ENCODE assay signal across 8 mouse cellular contexts in the genomic region with DNA sequence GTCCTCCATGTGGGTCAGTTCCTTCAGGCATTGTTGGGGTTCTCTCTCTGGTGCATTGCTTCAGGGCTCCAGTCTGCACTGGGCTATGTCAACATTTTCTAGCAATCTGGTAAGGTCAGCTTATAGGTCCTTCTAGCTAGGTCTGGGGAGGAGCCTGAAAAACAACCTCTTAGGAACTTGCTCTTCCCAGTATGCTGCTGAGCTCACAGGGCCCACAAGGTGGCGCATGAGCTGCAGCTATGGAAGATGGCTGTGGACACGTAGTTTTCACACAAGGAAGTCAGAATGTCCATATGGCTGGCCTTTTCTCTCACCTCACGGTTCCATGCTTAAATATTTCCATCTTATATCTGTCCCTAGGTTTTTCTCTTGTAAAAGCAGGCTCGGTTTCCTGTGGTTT. TPM values are rescaled to one million over a fixed set of nuclear protein-coding genes. Genes with fewer than 3 reads are reported as not detected.
DNase-seq lines count a peak whose midpoint lies in the region; ATAC-seq and TF ChIP-seq lines count a peak whose summit lies in the region.

No protein-coding gene starts in this region.

- no peak overlapping the region for H3K4me3 ChIP-seq in cerebellum, adult 2 months (replicated peaks; ENCODE audit: insufficient read depth, low read depth, low read length)
- H3K4me3 ChIP-seq in liver, adult 2 months (ENCODE audit: insufficient read depth, low read depth, low read length) = no peak overlapping the region

- no peak overlapping the region for H3K9ac ChIP-seq in liver, adult 2 months (ENCODE audit: low read depth, low read length)

- DNase-seq in thymus, postnatal 25 days = peak; percentile 1
- DNase-seq in thymus, adult 18-20 months = no peak
- peak; percentile 86 to 88 for DNase-seq in cerebellum, adult 2 months
- peak; percentile 60 for DNase-seq in kidney, postnatal 14 days
- peak; percentile 28 for DNase-seq in liver, adult 2 months (ENCODE audit: extremely low read depth, low read depth, low spot score)
- peak; percentile 57 for DNase-seq in ovary, postnatal 14 days (ENCODE audit: low spot score)

- no peaks in the 10 kb centered on the region for H3K79me2 ChIP-seq in liver, adult 2 months (ENCODE audit: control insufficient read depth, insufficient read depth, low read length)

- H3K27me3 ChIP-seq in cerebellum, adult 2 months (ENCODE audit: control insufficient read depth, insufficient read depth, low read length) = no peaks in the 10 kb centered on the region
- no peaks in the 10 kb centered on the region for H3K27me3 ChIP-seq in liver, adult 2 months (ENCODE audit: control insufficient read depth, insufficient read depth, low read length)

- peak; percentile 98 for TF ChIP-seq CTCF in cerebellum, adult 2 months (IDR thresholded peaks at IDR 0.05; ENCODE audit: borderline replicate concordance, insufficient read depth, low read depth, low read length)
- peak; percentile 77 for TF ChIP-seq CTCF in liver, adult 2 months (IDR thresholded peaks at IDR 0.05; ENCODE audit: low read depth, low read length)

- WGBS in cerebellum, adult 2 months = 1% methylated on average over 4 of the region's 4 CpGs
- 8% methylated on average over 4 of the region's 4 CpGs for WGBS in liver, adult 2 months

- peaks cover 3% of the 10 kb centered on the region for H3K4me1 ChIP-seq in cerebellum, adult 2 months (ENCODE audit: control insufficient read depth, insufficient read depth, low read length)
- H3K4me1 ChIP-seq in liver, adult 2 months (ENCODE audit: control insufficient read depth, insufficient read depth, low read length) = no peaks in the 10 kb centered on the region

- H3K27ac ChIP-seq in cerebellum, adult 2 months (ENCODE audit: insufficient read depth, low read length) = no peak overlapping the region
- H3K27ac ChIP-seq in liver, adult 2 months (replicated peaks; ENCODE audit: insufficient read depth, low read depth, low read length) = no peak overlapping the region

- peak; percentile 95 for ATAC-seq in frontal cortex, adult (ENCODE audit: low TSS enrichment)
- ATAC-seq in monocyte, adult 5-6 weeks (replicated peaks; ENCODE audit: insufficient number of reproducible peaks, low FRiP score, low TSS enrichment, poor library complexity, severe bottlenecking) = no peak

- TF ChIP-seq POLR2A in cerebellum, adult 2 months (IDR thresholded peaks at IDR 0.05; ENCODE audit: borderline replicate concordance, insufficient read depth, low read length) = no peak
- no peak for TF ChIP-seq POLR2A in liver, adult 2 months (IDR thresholded peaks at IDR 0.05; ENCODE audit: extremely low read depth, insufficient read depth, low read length)

- no peaks in the 10 kb centered on the region for H3K36me3 ChIP-seq in liver, adult 2 months (ENCODE audit: control insufficient read depth, insufficient read depth, low read length)

RNA-seq across cellular contexts. Expression of a gene that starts 24.8 kb away (rescaled TPM):
- 1.0 and 1.5 TPM in 2 replicates for polyA plus RNA-seq in cerebellum, adult 2 months (2012; rRNA removed)
- total RNA-seq in liver, adult 2 months (2014; rRNA removed) = not detected in 2 replicates
- polyA plus RNA-seq in liver, adult 2 months (2012; rRNA removed) = not detected in 2 replicates
- not detected in 3 replicates for total RNA-seq in monocyte, adult 5-6 weeks (2017)

Comparison
In these comparisons a context has a peak if more than half of its experiments do, and no peak if none do; other contexts are left out.
1. DNase-seq: peak in thymus, postnatal 25 days (single experiment), cerebellum, adult 2 months (2 of 2), kidney, postnatal 14 days (single experiment), liver, adult 2 months (single experiment) and ovary, postnatal 14 days (single experiment); none in thymus, adult 18-20 months (0 of 2).